Mouse (Mus musculus) megakaryocyte, embryonic 14.5 days (primary cell): ENCODE measurements around the gene Gm15557. TPM values are rescaled to one million over a fixed set of nuclear protein-coding genes. Genes with fewer than 3 reads are reported as not detected.

ENCODE experiments used
- H3K27me3 ChIP-seq: replicated peaks from 2 replicates; pipeline ENCODE3; 2012; ENCODE audit warnings: inconsistent platforms
- H3K36me3 ChIP-seq: replicated peaks from 2 replicates; pipeline ENCODE3; 2012; ENCODE audit warnings: low read length, inconsistent platforms, mixed read lengths
- H3K4me1 ChIP-seq: 2 replicates; pipeline ENCODE4 v1.6.1; 2012; ENCODE audit warnings: inconsistent platforms
- H3K4me3 ChIP-seq: replicated peaks from 2 replicates; pipeline ENCODE3; 2012; ENCODE audit warnings: moderate library complexity, mild to moderate bottlenecking, inconsistent platforms
- H3K9me3 ChIP-seq: 2 replicates; pipeline ENCODE4 v1.6.1; 2012; ENCODE audit warnings: inconsistent platforms
- FLI1 ChIP-seq: IDR thresholded peaks from 2 replicates; pipeline ENCODE4 v1.6.1; 2012; ENCODE audit warnings: low read length, inconsistent platforms, mixed read lengths
- GATA1 ChIP-seq: IDR thresholded peaks from 3 replicates; pipeline ENCODE4 v1.6.1; 2012; ENCODE audit warnings: mixed read lengths, low read length, inconsistent platforms, borderline replicate concordance
- polyA plus RNA-seq: library from polyadenylated mRNA; stranded (reverse); fragments of >175 nt; gene quantifications from 2 replicates; pipeline ENCODE4 v1.2.3, GENCODE M21; 2012; ENCODE audit warnings: low replicate concordance; ENCODE audit not compliant: insufficient read depth

The Gm15557 gene
- polyA plus RNA-seq, 1 experiment: not detected

DNA sequence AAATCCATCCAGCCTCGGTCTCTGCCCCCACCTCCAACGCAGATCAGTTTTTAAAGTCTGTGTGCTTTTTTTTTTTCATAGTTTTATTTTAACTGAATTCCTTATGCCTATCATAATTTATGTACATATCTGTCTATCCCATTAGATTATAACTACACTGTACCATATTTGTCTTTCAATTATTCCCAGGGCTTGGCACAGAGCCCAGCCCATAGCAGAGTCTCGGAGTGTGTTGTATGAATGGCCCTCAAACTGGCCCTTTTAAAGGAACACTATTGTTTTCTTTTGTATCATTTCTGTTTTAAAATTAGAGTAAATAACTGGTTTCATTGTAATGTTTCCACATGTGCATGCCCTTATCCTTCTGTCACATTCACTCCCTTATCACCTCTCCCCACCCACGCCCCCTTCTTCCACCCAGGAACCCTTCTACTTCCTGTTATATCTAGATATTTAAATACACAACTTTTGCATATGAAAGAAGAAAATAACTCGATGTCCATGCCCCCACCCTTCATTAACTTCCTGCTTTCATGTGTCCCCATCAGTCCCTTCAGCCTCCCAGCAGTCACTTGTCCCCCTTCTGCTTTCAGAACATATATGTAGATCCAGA, 7.0 kb downstream of the Gm15557 start:
- Histone ChIP-seq H3K4me3 (peak overlapping the region; percentile 19), H3K9me3 (no peaks in the 10 kb centered on the region), H3K36me3 (no peaks in the 10 kb centered on the region), H3K27me3 (peaks cover 11% of the 10 kb centered on the region), H3K4me1 (peaks cover 42% of the 10 kb centered on the region)
- TF ChIP-seq FLI1 (no peak), GATA1 (no peak)

DNA sequence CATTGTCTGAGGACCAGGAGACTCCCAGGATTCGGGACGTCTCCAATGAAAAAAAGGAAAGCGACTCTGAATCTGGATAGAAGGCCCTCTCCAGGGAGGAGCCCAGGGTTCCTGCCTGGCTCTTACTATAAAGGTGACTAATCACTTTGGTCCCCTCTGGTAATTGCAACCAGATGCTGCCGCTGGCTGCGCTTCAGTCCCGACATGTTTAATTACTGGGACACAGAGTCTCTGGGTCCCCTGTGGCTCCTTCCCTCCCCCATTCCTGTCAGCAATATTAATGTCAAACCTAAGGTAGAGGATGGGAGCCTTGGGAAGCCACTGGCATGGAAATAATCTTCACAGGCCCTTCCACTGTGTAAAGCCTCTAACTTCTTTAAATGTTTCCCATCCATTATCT, 8.8 kb downstream of the Gm15557 start:
- Histone ChIP-seq H3K36me3 (no peaks in the 10 kb centered on the region), H3K27me3 (peaks cover 9% of the 10 kb centered on the region), H3K4me3 (no peak overlapping the region), H3K4me1 (peaks cover 42% of the 10 kb centered on the region), H3K9me3 (no peaks in the 10 kb centered on the region)
- TF ChIP-seq GATA1: no peak

DNA sequence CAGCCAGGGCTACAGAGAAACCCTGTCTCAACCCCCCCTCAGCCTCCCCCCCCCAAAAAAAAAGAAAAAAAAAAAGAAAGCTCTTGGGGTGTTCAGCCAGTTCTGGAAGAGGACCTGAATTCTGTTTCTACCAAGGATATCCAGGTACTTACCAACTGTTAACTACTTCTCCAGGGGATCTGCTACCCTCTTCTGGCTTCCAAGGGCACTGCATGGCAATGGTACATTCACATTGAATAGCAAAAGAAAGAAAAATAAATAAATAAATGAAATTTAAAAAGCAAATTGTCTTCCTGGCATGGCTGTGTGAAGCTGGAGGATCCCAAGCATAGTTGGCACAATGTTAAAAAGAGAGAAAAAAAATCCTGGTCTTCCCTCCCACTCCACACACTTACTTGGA, 11.5 kb downstream of the Gm15557 start:
- Histone ChIP-seq H3K36me3 (no peaks in the 10 kb centered on the region), H3K4me3 (peak overlapping the region; percentile 76), H3K27me3 (peaks cover 2% of the 10 kb centered on the region), H3K4me1 (peaks cover 34% of the 10 kb centered on the region), H3K9me3 (no peaks in the 10 kb centered on the region)
- no peak for TF ChIP-seq GATA1
- TF ChIP-seq FLI1: no peak

DNA sequence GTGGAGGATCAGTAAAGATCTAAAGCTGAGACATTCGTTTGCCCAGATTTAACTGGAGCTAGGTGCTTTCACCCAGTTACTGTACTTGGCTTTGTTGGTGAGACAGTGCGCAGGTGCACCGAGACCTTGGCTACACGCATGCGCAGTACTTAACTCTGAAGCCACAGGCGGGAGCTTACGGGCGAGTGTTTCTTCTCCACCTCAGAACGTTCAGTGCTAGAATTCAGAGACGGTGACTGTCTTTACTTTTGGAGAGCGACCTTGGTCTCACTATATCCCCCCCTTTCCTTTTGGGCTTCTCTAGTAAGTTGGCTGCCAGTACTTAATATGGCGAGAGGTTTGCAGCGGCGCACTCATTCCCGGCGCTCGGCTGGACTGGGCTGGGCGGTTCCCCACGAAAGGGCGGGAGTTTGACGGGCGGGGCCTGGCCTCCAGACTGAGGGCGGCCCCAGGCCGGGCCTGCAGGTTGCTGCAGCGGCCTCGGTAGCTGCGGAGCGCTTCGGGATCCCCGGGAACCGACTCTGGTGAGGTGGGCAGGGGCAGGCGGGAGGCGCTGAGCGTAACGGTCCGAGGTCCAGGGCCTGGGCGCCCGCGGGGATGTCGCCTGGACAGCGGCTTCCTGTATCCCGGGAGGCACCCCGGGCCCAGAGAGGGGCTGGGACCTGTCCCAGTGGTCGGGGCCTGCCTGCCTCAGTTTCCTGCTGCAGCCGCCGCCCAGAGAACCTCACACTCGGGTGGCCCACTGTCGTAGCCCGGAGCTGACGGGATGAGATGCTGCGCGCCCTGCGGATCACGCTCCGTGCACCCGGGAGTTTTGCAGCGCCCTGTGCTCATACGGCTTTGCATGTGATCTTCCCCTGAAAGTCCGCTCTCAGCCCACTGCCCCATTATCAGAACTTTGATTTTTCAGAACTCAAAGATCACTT, 15.9 kb downstream of the Gm15557 start, which contains the start of gene Cep250:
Gene Cep250 (plus strand): TSS at position 325 of the 926 bp plus-strand sequence.
- Histone ChIP-seq H3K36me3 (peaks cover 5% of the 10 kb centered on the region), H3K27me3 (peaks cover 2% of the 10 kb centered on the region), H3K4me3 (peak within 1 kb of the TSS; percentile 98), H3K9me3 (no peaks in the 10 kb centered on the region), H3K4me1 (peaks cover 28% of the 10 kb centered on the region)
- TF ChIP-seq GATA1 (no peak), FLI1 (no peak)

DNA sequence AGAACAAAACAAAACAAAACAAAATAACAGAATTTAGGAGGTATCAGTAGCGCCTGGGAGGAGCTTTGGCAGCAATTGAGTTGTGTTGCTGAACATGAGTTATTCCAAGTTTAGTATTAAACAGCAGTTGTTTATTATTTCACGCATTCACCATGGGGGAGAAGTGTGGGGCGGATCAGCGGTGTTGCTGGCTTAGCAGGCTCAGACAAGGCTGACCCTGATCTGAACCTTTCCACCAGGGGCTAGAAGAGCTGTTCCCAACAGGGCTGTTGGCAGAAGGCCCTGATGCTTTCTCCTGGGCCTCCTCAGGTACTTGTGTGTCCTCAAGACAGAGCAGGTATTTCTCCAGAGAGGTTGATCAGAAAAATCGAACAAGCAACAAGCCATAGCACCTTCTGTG, 19.5 kb downstream of the Gm15557 start:
- TF ChIP-seq GATA1: no peak
- no peak for TF ChIP-seq FLI1
- H3K4me1 ChIP-seq: peaks cover 14% of the 10 kb centered on the region
- no peaks in the 10 kb centered on the region for H3K27me3 ChIP-seq
- no peak overlapping the region for H3K4me3 ChIP-seq
- peaks cover 37% of the 10 kb centered on the region for H3K36me3 ChIP-seq
- no peaks in the 10 kb centered on the region for H3K9me3 ChIP-seq

DNA sequence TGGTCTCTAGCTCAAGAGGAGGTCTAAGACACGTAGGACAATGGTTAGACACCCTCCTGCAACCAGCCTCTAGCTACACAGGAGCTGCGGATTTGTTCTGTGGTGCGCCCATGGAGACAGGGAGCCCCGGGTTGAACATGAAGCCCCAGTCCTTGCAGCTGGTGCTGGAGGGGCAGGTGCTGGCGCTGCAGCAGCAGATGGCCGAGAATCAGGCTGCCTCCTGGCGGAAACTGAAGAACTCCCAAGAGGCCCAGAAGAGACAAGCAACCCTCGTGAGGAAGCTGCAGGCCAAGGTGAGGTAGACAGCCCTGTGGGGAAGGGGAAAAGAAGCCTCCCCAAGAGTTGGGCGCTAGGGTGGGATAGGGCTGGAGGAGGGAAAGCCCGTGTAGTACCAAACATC, 21.3 kb downstream of the Gm15557 start:
- peaks cover 18% of the 10 kb centered on the region for H3K4me1 ChIP-seq
- H3K4me3 ChIP-seq: no peak overlapping the region
- TF ChIP-seq FLI1 (no peak), GATA1 (no peak)
- H3K36me3 ChIP-seq: peaks cover 54% of the 10 kb centered on the region
- H3K9me3 ChIP-seq: no peaks in the 10 kb centered on the region
- H3K27me3 ChIP-seq: no peaks in the 10 kb centered on the region

DNA sequence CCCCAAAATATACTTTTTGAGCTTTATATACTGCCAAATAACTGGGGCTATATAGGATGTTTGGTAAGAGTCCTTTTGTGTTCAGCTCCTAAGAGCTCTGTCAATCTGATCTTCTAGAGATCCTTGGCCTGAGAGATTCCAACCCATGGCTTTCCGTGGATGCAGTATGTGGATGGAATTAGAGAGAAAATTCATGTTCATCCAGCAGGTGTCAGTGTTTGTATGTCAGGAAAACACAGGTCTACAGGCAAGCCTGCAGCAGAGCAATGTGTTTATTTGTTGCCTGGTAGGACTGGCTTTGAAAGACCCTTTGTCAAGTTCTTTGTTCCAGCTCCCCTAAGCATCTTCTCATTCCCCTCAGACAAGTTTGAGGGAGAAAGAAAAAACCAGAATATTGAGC, 22.5 kb downstream of the Gm15557 start:
- TF ChIP-seq FLI1 (no peak), GATA1 (no peak)
- no peak overlapping the region for H3K4me3 ChIP-seq
- no peaks in the 10 kb centered on the region for H3K9me3 ChIP-seq
- H3K36me3 ChIP-seq: peaks cover 65% of the 10 kb centered on the region
- peaks cover 9% of the 10 kb centered on the region for H3K4me1 ChIP-seq
- no peaks in the 10 kb centered on the region for H3K27me3 ChIP-seq

DNA sequence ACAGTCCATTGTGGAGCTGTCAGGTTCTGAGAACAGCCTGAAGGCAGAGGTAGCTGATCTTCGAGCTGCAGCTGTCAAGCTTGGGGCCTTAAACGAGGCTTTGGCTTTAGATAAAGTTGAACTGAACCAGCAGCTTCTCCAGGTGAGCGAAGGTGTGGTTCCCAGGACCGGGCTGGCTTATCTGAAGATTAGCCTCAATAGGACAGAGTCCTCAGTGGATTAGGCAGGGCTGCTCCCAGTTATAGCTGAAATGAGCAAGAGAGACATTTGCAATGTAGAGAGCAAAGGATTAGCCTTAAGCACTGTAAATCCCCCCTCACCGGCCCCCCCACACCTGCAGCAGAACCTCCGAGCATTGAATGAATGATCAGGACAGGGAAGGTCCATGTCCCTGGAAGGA, 32.8 kb downstream of the Gm15557 start:
- no peak for TF ChIP-seq FLI1
- no peak for TF ChIP-seq GATA1
- no peaks in the 10 kb centered on the region for H3K9me3 ChIP-seq
- peaks cover 75% of the 10 kb centered on the region for H3K36me3 ChIP-seq
- no peak overlapping the region for H3K4me3 ChIP-seq
- H3K4me1 ChIP-seq: peaks cover 23% of the 10 kb centered on the region
- no peaks in the 10 kb centered on the region for H3K27me3 ChIP-seq

DNA sequence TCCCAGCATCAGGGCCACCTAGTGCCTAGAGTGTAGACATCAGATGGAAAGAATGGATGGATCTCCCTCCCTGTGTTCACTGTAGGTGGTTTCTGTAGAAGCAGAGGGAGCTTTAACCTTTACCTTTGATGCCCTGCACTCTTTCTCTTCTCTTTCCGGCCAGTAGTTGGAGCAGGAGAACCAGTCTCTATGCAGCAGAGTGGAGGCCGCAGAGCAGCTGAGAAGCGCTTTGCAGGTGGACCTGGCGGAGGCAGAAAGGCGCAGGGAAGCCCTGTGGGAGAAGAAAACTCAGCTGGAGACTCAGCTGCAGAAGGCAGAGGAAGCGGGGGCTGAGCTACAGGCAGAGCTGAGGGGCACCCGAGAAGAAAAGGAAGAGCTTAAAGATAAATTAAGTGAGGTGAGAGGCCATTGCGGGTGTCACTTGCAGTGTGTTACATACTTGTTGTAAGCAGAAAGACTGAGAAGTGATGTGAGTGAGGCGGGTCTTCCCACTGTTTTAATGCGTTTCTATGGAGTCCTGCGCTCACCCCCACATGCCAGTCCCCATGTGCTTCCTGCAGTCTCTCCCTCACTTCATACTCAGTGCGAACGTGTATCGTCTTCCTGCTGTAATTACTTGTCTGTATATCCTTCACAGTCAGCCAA, 33.7 kb downstream of the Gm15557 start:
- H3K9me3 ChIP-seq: no peaks in the 10 kb centered on the region
- H3K4me1 ChIP-seq: peaks cover 26% of the 10 kb centered on the region
- H3K36me3 ChIP-seq: peaks cover 67% of the 10 kb centered on the region
- TF ChIP-seq FLI1: no peak
- no peak for TF ChIP-seq GATA1
- H3K4me3 ChIP-seq: no peak overlapping the region
- H3K27me3 ChIP-seq: no peaks in the 10 kb centered on the region

DNA sequence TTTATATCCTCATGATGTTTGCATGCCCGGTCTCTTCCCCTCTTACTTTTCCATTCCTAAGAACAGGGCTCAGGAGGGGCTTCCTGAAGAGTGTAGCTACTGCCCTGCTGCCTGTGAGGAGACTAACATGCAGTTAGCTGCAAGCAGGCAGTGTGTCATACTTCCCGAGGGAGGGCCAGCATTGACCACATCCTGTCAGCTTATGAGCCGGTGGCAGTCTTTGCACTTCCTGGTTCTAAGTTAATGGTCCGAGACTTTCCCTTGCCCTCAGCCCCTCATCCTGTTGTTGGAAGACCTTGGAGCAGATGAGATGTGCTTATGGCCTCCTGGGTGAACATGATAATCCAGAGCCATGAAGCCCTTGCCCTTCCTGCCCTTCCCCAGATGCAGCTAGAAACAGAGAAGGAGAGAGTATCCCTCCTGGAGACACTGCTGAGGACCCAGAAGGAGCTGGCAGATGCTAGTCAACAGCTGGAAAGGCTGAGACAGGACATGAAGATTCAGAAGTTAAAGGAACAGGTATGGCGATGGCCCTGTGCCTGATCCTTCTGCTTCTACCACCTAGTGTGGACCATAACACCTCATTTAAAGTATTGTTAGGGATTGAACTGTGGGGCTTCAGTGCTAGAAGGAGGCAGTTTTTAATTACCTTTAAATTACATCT, 38.9 kb downstream of the Gm15557 start:
- peak overlapping the region; percentile 92 for H3K4me3 ChIP-seq

More for the DNA sequence above, 38.9 kb downstream of the Gm15557 start:
- no peaks in the 10 kb centered on the region for H3K27me3 ChIP-seq
- peaks cover 55% of the 10 kb centered on the region for H3K36me3 ChIP-seq
- H3K4me1 ChIP-seq: peaks cover 47% of the 10 kb centered on the region
- H3K9me3 ChIP-seq: no peaks in the 10 kb centered on the region
- TF ChIP-seq FLI1 (0 out of 2 replicates have a peak, but pooled peaks have one; percentile 15), GATA1 (no peak)
